Mouse (Mus musculus): Measurements from ENCODE around the gene Rnaseh2c. TPM values are rescaled to one million over a fixed set of nuclear protein-coding genes. Genes with fewer than 3 reads are reported as not detected.

The Rnaseh2c gene
- 47.8 TPM for polyA plus RNA-seq (2014; fragmentation: Illumina TruSeq; extraction: RNeasy Lipid Tissue Mini Kit (QIAGEN cat#74804); ENCODE audit: low read depth, low replicate concordance)

GRCm38 (mm10) chr19:5601752-5602541 is at the start of gene Rnaseh2c:
Gene Rnaseh2c (plus strand): TSS chr19:5601873.

GRCm38 (mm10) chr19:5560457-5561041 is 41.1 kb upstream of the Rnaseh2c start, which contains the start of gene Ovol1:
Gene Ovol1 (minus strand): TSS chr19:5560646.

GRCm38 (mm10) chr19:5567534-5568469 is 33.9 kb upstream of the Rnaseh2c start, which contains the start of gene Ap5b1:
Gene Ap5b1 (plus strand): TSS chr19:5568025.

GRCm38 (mm10) chr19:5609547-5610404 is 8.1 kb downstream of the Rnaseh2c start, which contains the start of gene Kat5:
Gene Kat5 (minus strand): TSS chr19:5610237.

GRCm38 (mm10) chr19:5637069-5638047 is 35.7 kb downstream of the Rnaseh2c start, which contains the start of gene Rela:
Gene Rela (plus strand): TSS chr19:5637483.

Other genes with a start within 250 kb of the Rnaseh2c start
- 22.2 TPM for gene Eif1ad, start 235.1 kb upstream of the Rnaseh2c start, polyA plus RNA-seq (2014; fragmentation: Illumina TruSeq; extraction: RNeasy Lipid Tissue Mini Kit (QIAGEN cat#74804); ENCODE audit: low read depth, low replicate concordance)
- 85.8 TPM for gene Banf1, start 234.7 kb upstream of the Rnaseh2c start, polyA plus RNA-seq (2014; fragmentation: Illumina TruSeq; extraction: RNeasy Lipid Tissue Mini Kit (QIAGEN cat#74804); ENCODE audit: low read depth, low replicate concordance)
- 49.0 TPM for gene Sart1, start 213.2 kb upstream of the Rnaseh2c start, polyA plus RNA-seq (2014; fragmentation: Illumina TruSeq; extraction: RNeasy Lipid Tissue Mini Kit (QIAGEN cat#74804); ENCODE audit: low read depth, low replicate concordance)
- gene Tsga10ip, start 199.3 kb upstream of the Rnaseh2c start, polyA plus RNA-seq (2014; fragmentation: Illumina TruSeq; extraction: RNeasy Lipid Tissue Mini Kit (QIAGEN cat#74804); ENCODE audit: low read depth, low replicate concordance), result 4.2 TPM
- gene Drap1, start 176.9 kb upstream of the Rnaseh2c start, polyA plus RNA-seq (2014; fragmentation: Illumina TruSeq; extraction: RNeasy Lipid Tissue Mini Kit (QIAGEN cat#74804); ENCODE audit: low read depth, low replicate concordance), result 252 TPM
- gene AI837181, start 176.7 kb upstream of the Rnaseh2c start, polyA plus RNA-seq (2014; fragmentation: Illumina TruSeq; extraction: RNeasy Lipid Tissue Mini Kit (QIAGEN cat#74804); ENCODE audit: low read depth, low replicate concordance), result 45.5 TPM
- 0.51 TPM for gene Fosl1, start 154.3 kb upstream of the Rnaseh2c start, polyA plus RNA-seq (2014; fragmentation: Illumina TruSeq; extraction: RNeasy Lipid Tissue Mini Kit (QIAGEN cat#74804); ENCODE audit: low read depth, low replicate concordance)
- 7.1 TPM for gene Ccdc85b, start 144.0 kb upstream of the Rnaseh2c start, polyA plus RNA-seq (2014; fragmentation: Illumina TruSeq; extraction: RNeasy Lipid Tissue Mini Kit (QIAGEN cat#74804); ENCODE audit: low read depth, low replicate concordance)
- 53.3 TPM for gene Fibp, start 141.3 kb upstream of the Rnaseh2c start, polyA plus RNA-seq (2014; fragmentation: Illumina TruSeq; extraction: RNeasy Lipid Tissue Mini Kit (QIAGEN cat#74804); ENCODE audit: low read depth, low replicate concordance)
- 1.5 TPM for gene Ctsw, start 133.4 kb upstream of the Rnaseh2c start, polyA plus RNA-seq (2014; fragmentation: Illumina TruSeq; extraction: RNeasy Lipid Tissue Mini Kit (QIAGEN cat#74804); ENCODE audit: low read depth, low replicate concordance)
- 41.4 TPM for gene Efemp2, start 127.9 kb upstream of the Rnaseh2c start, polyA plus RNA-seq (2014; fragmentation: Illumina TruSeq; extraction: RNeasy Lipid Tissue Mini Kit (QIAGEN cat#74804); ENCODE audit: low read depth, low replicate concordance)
- 45.1 TPM for gene Mus81, start 113.5 kb upstream of the Rnaseh2c start, polyA plus RNA-seq (2014; fragmentation: Illumina TruSeq; extraction: RNeasy Lipid Tissue Mini Kit (QIAGEN cat#74804); ENCODE audit: low read depth, low replicate concordance)
- gene Cfl1, start 111.4 kb upstream of the Rnaseh2c start, polyA plus RNA-seq (2014; fragmentation: Illumina TruSeq; extraction: RNeasy Lipid Tissue Mini Kit (QIAGEN cat#74804); ENCODE audit: low read depth, low replicate concordance), result 533 TPM
- gene 1700020D05Rik, start 98.1 kb upstream of the Rnaseh2c start, polyA plus RNA-seq (2014; fragmentation: Illumina TruSeq; extraction: RNeasy Lipid Tissue Mini Kit (QIAGEN cat#74804); ENCODE audit: low read depth, low replicate concordance), result 6.2 TPM
- gene Snx32, start 91.3 kb upstream of the Rnaseh2c start, polyA plus RNA-seq (2014; fragmentation: Illumina TruSeq; extraction: RNeasy Lipid Tissue Mini Kit (QIAGEN cat#74804); ENCODE audit: low read depth, low replicate concordance), result 18.9 TPM
- gene Ovol1, start 41.2 kb upstream of the Rnaseh2c start, polyA plus RNA-seq (2014; fragmentation: Illumina TruSeq; extraction: RNeasy Lipid Tissue Mini Kit (QIAGEN cat#74804); ENCODE audit: low read depth, low replicate concordance), result 2.1 TPM
- 5.9 TPM for gene Ap5b1, start 33.8 kb upstream of the Rnaseh2c start, polyA plus RNA-seq (2014; fragmentation: Illumina TruSeq; extraction: RNeasy Lipid Tissue Mini Kit (QIAGEN cat#74804); ENCODE audit: low read depth, low replicate concordance)
- gene Kat5, start 8.4 kb downstream of the Rnaseh2c start, polyA plus RNA-seq (2014; fragmentation: Illumina TruSeq; extraction: RNeasy Lipid Tissue Mini Kit (QIAGEN cat#74804); ENCODE audit: low read depth, low replicate concordance), result 43.1 TPM
- 47.9 TPM for gene Rela, start 35.6 kb downstream of the Rnaseh2c start, polyA plus RNA-seq (2014; fragmentation: Illumina TruSeq; extraction: RNeasy Lipid Tissue Mini Kit (QIAGEN cat#74804); ENCODE audit: low read depth, low replicate concordance)
- gene Sipa1, start 61.8 kb downstream of the Rnaseh2c start, polyA plus RNA-seq (2014; fragmentation: Illumina TruSeq; extraction: RNeasy Lipid Tissue Mini Kit (QIAGEN cat#74804); ENCODE audit: low read depth, low replicate concordance), result 23.3 TPM
- 28.7 TPM for gene Map3k11, start 86.9 kb downstream of the Rnaseh2c start, polyA plus RNA-seq (2014; fragmentation: Illumina TruSeq; extraction: RNeasy Lipid Tissue Mini Kit (QIAGEN cat#74804); ENCODE audit: low read depth, low replicate concordance)
- gene Pcnx3, start 87.0 kb downstream of the Rnaseh2c start, polyA plus RNA-seq (2014; fragmentation: Illumina TruSeq; extraction: RNeasy Lipid Tissue Mini Kit (QIAGEN cat#74804); ENCODE audit: low read depth, low replicate concordance), result 48.3 TPM
- 0.48 TPM for gene Kcnk7, start 102.5 kb downstream of the Rnaseh2c start, polyA plus RNA-seq (2014; fragmentation: Illumina TruSeq; extraction: RNeasy Lipid Tissue Mini Kit (QIAGEN cat#74804); ENCODE audit: low read depth, low replicate concordance)
- 30.6 TPM for gene Ehbp1l1, start 124.4 kb downstream of the Rnaseh2c start, polyA plus RNA-seq (2014; fragmentation: Illumina TruSeq; extraction: RNeasy Lipid Tissue Mini Kit (QIAGEN cat#74804); ENCODE audit: low read depth, low replicate concordance)
- 47.1 TPM for gene Fam89b, start 127.8 kb downstream of the Rnaseh2c start, polyA plus RNA-seq (2014; fragmentation: Illumina TruSeq; extraction: RNeasy Lipid Tissue Mini Kit (QIAGEN cat#74804); ENCODE audit: low read depth, low replicate concordance)
- gene Ltbp3, start 139.0 kb downstream of the Rnaseh2c start, polyA plus RNA-seq (2014; fragmentation: Illumina TruSeq; extraction: RNeasy Lipid Tissue Mini Kit (QIAGEN cat#74804); ENCODE audit: low read depth, low replicate concordance), result 196 TPM
- 96.2 TPM for gene Scyl1, start 169.5 kb downstream of the Rnaseh2c start, polyA plus RNA-seq (2014; fragmentation: Illumina TruSeq; extraction: RNeasy Lipid Tissue Mini Kit (QIAGEN cat#74804); ENCODE audit: low read depth, low replicate concordance)